Comparison of ENCODE assay signal across 9 mouse cellular contexts in the genomic region with DNA sequence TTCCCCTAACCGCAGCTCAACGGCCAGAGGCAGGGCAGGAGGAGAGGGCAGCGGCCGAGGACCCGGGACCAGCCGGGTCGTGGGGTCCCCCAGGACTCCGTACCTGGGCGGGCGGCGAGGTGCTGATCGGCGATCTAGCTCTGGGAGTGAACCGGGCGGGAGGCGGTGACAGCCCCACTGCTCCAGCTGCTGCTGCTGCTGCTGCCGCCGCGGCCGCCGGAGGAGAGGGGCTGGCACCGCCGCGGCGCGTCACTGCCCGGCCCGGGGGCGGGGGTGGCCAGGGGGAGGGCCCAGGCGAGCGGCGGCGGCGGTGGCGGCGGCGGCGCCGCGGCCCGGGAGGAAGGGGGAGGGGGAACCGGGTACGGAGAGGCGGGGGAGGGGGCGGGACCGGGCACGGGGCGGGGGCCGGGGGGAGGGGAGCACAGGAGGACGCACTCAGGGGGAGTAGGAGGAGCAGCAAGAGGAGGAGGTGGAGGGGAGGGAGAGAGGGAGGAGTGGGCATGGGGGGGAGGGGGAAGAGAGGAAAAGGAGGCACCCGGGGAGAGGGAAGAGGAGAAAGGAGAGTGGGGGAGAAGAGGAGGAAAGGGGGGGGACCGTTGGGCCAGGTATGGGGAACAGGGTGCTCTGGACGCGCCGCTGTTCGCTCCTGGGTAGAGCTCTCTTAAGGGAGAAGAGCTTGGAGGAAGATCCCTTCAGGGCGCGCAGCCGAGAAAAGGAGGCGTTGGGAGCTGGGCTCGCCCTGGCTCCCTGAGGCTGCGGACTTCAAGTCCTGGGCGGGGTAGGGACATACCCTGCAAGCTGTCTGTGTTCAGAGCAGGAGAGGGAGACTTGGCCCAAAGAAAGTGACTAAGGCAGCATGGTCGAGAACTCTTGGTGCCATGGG. TPM values are rescaled to one million over a fixed set of nuclear protein-coding genes. Genes with fewer than 3 reads are reported as not detected.
DNase-seq lines count a peak whose midpoint lies in the region; ATAC-seq and TF ChIP-seq lines count a peak whose summit lies in the region.
"Had no signal": no experiment of that assay in that cellular context is flagged by ENCODE, and none has a peak within 500 bp of the region (broad histone marks: within the 10 kb centered on the region; RNA-seq: fewer than 3 reads in every experiment).

No protein-coding gene starts in this region.

- no peak overlapping the region; the same call in 1 of the 2 replicates for H3K27ac ChIP-seq in ES-E14 (ENCODE audit: insufficient read depth, low read depth, low read length, poor library complexity, severe bottlenecking)
- peak overlapping the region; percentile 99 for H3K27ac ChIP-seq in forebrain, embryonic 16.5 days (ENCODE audit: low read length)
- peak overlapping the region; percentile 90 for H3K27ac ChIP-seq in hindbrain, embryonic 10.5 days

- in situ Hi-C loops in ES-E14 (cut with MboI; ENCODE audit: low sequenced_read_pairs in 2 of 2, unreplicated experiment in 2 of 2), result no loop called here

- no peaks in the 10 kb centered on the region for H3K9me3 ChIP-seq in ES-E14 (ENCODE audit: control insufficient read depth, insufficient read depth, low read depth, low read length)
- H3K9me3 ChIP-seq in forebrain, embryonic 16.5 days (ENCODE audit: control insufficient read depth, low read length), result no peaks in the 10 kb centered on the region
- no peaks in the 10 kb centered on the region for H3K9me3 ChIP-seq in hindbrain, embryonic 10.5 days

- no peaks in the 10 kb centered on the region for H3K36me3 ChIP-seq in ES-E14 (ENCODE audit: control insufficient read depth, insufficient read depth, low read length, poor library complexity, severe bottlenecking)
- H3K36me3 ChIP-seq in forebrain, embryonic 16.5 days (ENCODE audit: control insufficient read depth, insufficient read depth), result no peaks in the 10 kb centered on the region
- no peaks in the 10 kb centered on the region for H3K36me3 ChIP-seq in hindbrain, embryonic 10.5 days

- peaks cover 0 to 17% of the 10 kb centered on the region in 2 experiments; a peak in 2 of 4 replicates for H3K4me1 ChIP-seq in ES-E14 (ENCODE audit: control insufficient read depth in 2 of 2, insufficient read depth in 2 of 2, low read length in 2 of 2, poor library complexity in 1 of 2)
- H3K4me1 ChIP-seq in forebrain, embryonic 16.5 days (replicated peaks; ENCODE audit: control insufficient read depth, insufficient read depth, low read length), result peaks cover 43% of the 10 kb centered on the region
- H3K4me1 ChIP-seq in hindbrain, embryonic 10.5 days (replicated peaks), result peaks cover 72% of the 10 kb centered on the region

- peak overlapping the region; percentile 98 for H3K4me2 ChIP-seq in forebrain, embryonic 16.5 days (ENCODE audit: low read length)

- DNase-seq in ES-E14 (ENCODE audit: low read depth, low spot score), result no peak
- DNase-seq in brain, embryonic 18.5 days (ENCODE audit: low read depth, low spot score), result peak; percentile 78
- DNase-seq in hindbrain, embryonic 10.5 days (ENCODE audit: low spot score), result peak; percentile 81
- peak; percentile 44 to 45 for DNase-seq in layer of hippocampus, postnatal 25 days (ENCODE audit: extremely low spot score in 1 of 2, low spot score in 1 of 2)
- DNase-seq in lung, postnatal 4 days, result peak; percentile 81 to 90
- peak; percentile 75 for DNase-seq in retina, embryonic 14.5 days (ENCODE audit: low spot score)
- DNase-seq in urinary bladder, adult 2 months (ENCODE audit: low spot score), result peak; percentile 62

- peak overlapping the region; percentile 76 for H3K9ac ChIP-seq in ES-E14 (ENCODE audit: insufficient read depth, low read depth, low read length, poor library complexity, severe bottlenecking)
- peak overlapping the region; percentile 95 for H3K9ac ChIP-seq in forebrain, embryonic 16.5 days (replicated peaks; ENCODE audit: low read depth, low read length)

- H3K27me3 ChIP-seq in forebrain, embryonic 16.5 days (replicated peaks; ENCODE audit: control insufficient read depth, insufficient read depth, low read length), result no peaks in the 10 kb centered on the region
- H3K27me3 ChIP-seq in hindbrain, embryonic 10.5 days (ENCODE audit: insufficient read depth, poor library complexity, severe bottlenecking), result peaks cover 9% of the 10 kb centered on the region

- peak overlapping the region; percentile 77 to 84 for H3K4me3 ChIP-seq in ES-E14 (ENCODE audit: insufficient read depth in 1 of 2, low read depth in 1 of 2, low read length in 2 of 2, poor library complexity in 1 of 2, severe bottlenecking in 1 of 2)
- H3K4me3 ChIP-seq in forebrain, embryonic 16.5 days (replicated peaks; ENCODE audit: low read length), result peak overlapping the region; percentile 99
- peak overlapping the region; percentile 95 for H3K4me3 ChIP-seq in hindbrain, embryonic 10.5 days

- WGBS in forebrain, embryonic 16.5 days, result under 1% methylated on average over 33 of the region's 64 CpGs
- under 1% methylated on average over 61 of the region's 64 CpGs for whole genome bisulfite sequencing in hindbrain, embryonic 10.5 days

- ATAC-seq in forebrain, embryonic 16.5 days, result peak; percentile 64

TF ChIP-seq in ES-E14, 5 proteins besides CTCF, POLR2A, EP300 and RAD21:
- TF ChIP-seq ZNF384 (IDR thresholded peaks at IDR 0.05; ENCODE audit: low read depth, low read length), result no peak
- no peak for TF ChIP-seq MAFK (IDR thresholded peaks at IDR 0.05; ENCODE audit: insufficient read depth, low read depth, low read length)
- no peak for TF ChIP-seq CHD2 (IDR thresholded peaks at IDR 0.05; ENCODE audit: low read depth, low read length)
- TF ChIP-seq ZC3H11A (IDR thresholded peaks at IDR 0.05; ENCODE audit: borderline replicate concordance, low read depth, low read length), result no peak
- no peak for TF ChIP-seq HCFC1 (IDR thresholded peaks at IDR 0.05; ENCODE audit: borderline replicate concordance, insufficient read depth, low read length)

RNA-seq across cellular contexts. Expression of a gene that starts 48.1 kb away (rescaled TPM):
- total RNA-seq in ES-E14 (2012; rRNA removed), result not detected in 2 replicates
- not detected in 2 replicates for polyA plus RNA-seq in forebrain, embryonic 16.5 days (2015; fragmentation: Nextera tagmentation; extraction: Ambion mirVana)
- polyA plus RNA-seq in hindbrain, embryonic 10.5 days (2016; fragmentation: Nextera tagmentation; extraction: Ambion mirVana), result not detected in 2 replicates
- total RNA-seq in layer of hippocampus, postnatal 25 days (2021), result not detected
- not detected in 2 replicates for polyA plus RNA-seq in urinary bladder, adult 2 months (2012; rRNA removed)
- polyA plus RNA-seq: large intestine, adult 2 months had no signal
